Mouse (Mus musculus) lung, adult 2 months (tissue): ENCODE results near the gene Mfrp.

Source experiments
- CTCF ChIP-seq: fragments of 200-500 bp; IDR thresholded peaks from 2 replicates; pipeline ENCODE4 v1.5.1; 2011; ENCODE audit warnings: mild to moderate bottlenecking, low read length, control low read depth; ENCODE audit not compliant: insufficient read depth
- POLR2A ChIP-seq: fragments of 200-500 bp; IDR thresholded peaks from 2 replicates; pipeline ENCODE4 v1.6.1; 2011; ENCODE audit warnings: low read depth, mild to moderate bottlenecking, control low read depth, low read length, borderline replicate concordance; ENCODE audit errors: extremely low read depth

DNA sequence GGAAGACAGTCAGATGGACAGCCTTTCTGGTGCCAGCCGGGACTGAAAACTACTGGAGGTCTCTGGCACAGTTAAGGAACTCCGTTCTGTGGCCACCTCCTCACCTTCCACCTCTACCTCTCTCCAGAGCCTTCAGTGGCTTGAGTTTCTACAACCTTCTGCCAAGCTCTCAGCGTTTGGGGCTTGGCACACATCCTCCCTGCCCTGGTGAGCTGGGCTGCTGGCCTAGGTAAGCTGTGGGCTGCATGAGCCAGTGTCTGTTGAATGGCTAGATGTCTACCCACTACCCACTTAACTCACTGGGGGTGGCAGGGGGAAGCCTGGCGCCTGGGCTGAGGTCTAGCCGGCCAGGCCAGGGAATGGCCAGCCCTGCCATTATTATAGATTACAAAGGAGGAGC is 28.4 kb upstream of the Mfrp start:
- no peak for TF ChIP-seq CTCF
- no peak for TF ChIP-seq POLR2A
